ENCODE assay signal across 18 mouse cellular contexts in genomic region chr14:46767116-46767515, GRCm38 (mm10). TPM values are rescaled to one million over a fixed set of nuclear protein-coding genes. Genes with fewer than 3 reads are reported as not detected.
DNase-seq lines count a peak whose midpoint lies in the region; ATAC-seq lines count a peak whose summit lies in the region.
"Had no signal": no experiment of that assay in that cellular context is flagged by ENCODE, and none has a peak within 500 bp of the region (broad histone marks: within the 10 kb centered on the region; RNA-seq: fewer than 3 reads in every experiment).

No protein-coding gene starts in this region.

- peaks cover 45% of the 10 kb centered on the region for H3K36me3 ChIP-seq in forebrain, embryonic 13.5 days (ENCODE audit: poor library complexity, severe bottlenecking)
- H3K36me3 ChIP-seq in forebrain, embryonic 11.5 days (ENCODE audit: control insufficient read depth, insufficient read depth, low read length) = peaks cover 6% of the 10 kb centered on the region; the same call in 1 of the 2 replicates
- H3K36me3 ChIP-seq in forebrain, embryonic 16.5 days (ENCODE audit: control insufficient read depth, insufficient read depth) = no peaks in the 10 kb centered on the region

- 78% methylated on average over 12 of the region's 12 CpGs for WGBS in forebrain, embryonic 13.5 days
- 93% methylated on average over 12 of the region's 12 CpGs for WGBS in forebrain, embryonic 11.5 days
- WGBS in forebrain, embryonic 16.5 days = 44% methylated on average over 12 of the region's 12 CpGs

- no peak overlapping the region for H3K4me2 ChIP-seq in forebrain, embryonic 13.5 days
- no peak overlapping the region for H3K4me2 ChIP-seq in forebrain, embryonic 11.5 days (ENCODE audit: low read depth, low read length, severe bottlenecking)
- no peak overlapping the region for H3K4me2 ChIP-seq in forebrain, embryonic 16.5 days (ENCODE audit: low read length)
- H3K4me2 ChIP-seq: embryonic facial prominence, embryonic 12.5 days; heart, embryonic 13.5 days; limb, embryonic 12.5 days; liver, embryonic 15.5 days had no signal

- H3K4me3 ChIP-seq in forebrain, embryonic 13.5 days = no peak overlapping the region
- H3K4me3 ChIP-seq in forebrain, embryonic 11.5 days (ENCODE audit: low read depth, low read length) = no peak overlapping the region
- no peak overlapping the region for H3K4me3 ChIP-seq in forebrain, embryonic 16.5 days (replicated peaks; ENCODE audit: low read length)
- H3K4me3 ChIP-seq: embryonic facial prominence, embryonic 12.5 days; heart, embryonic 13.5 days; hindbrain, embryonic 10.5 days; limb, embryonic 12.5 days; liver, embryonic 15.5 days had no signal

- no peak overlapping the region for H3K9ac ChIP-seq in forebrain, embryonic 13.5 days
- no peak overlapping the region for H3K9ac ChIP-seq in forebrain, embryonic 11.5 days (ENCODE audit: low read length)
- H3K9ac ChIP-seq in forebrain, embryonic 16.5 days (replicated peaks; ENCODE audit: low read depth, low read length) = no peak overlapping the region
- H3K9ac ChIP-seq: embryonic facial prominence, embryonic 12.5 days; heart, embryonic 13.5 days; limb, embryonic 12.5 days; liver, embryonic 15.5 days had no signal

- no peak overlapping the region; the same call in 1 of the 2 replicates for H3K27ac ChIP-seq in forebrain, embryonic 13.5 days
- no peak overlapping the region for H3K27ac ChIP-seq in forebrain, embryonic 11.5 days (ENCODE audit: low read depth, low read length)
- H3K27ac ChIP-seq in forebrain, embryonic 16.5 days (ENCODE audit: low read length) = no peak overlapping the region
- H3K27ac ChIP-seq: embryonic facial prominence, embryonic 12.5 days; heart, embryonic 13.5 days; hindbrain, embryonic 10.5 days; limb, embryonic 12.5 days; liver, embryonic 15.5 days had no signal

- H3K4me1 ChIP-seq in forebrain, embryonic 13.5 days = no peaks in the 10 kb centered on the region
- no peaks in the 10 kb centered on the region for H3K4me1 ChIP-seq in forebrain, embryonic 11.5 days (replicated peaks; ENCODE audit: control insufficient read depth, insufficient read depth, low read length)
- H3K4me1 ChIP-seq in forebrain, embryonic 16.5 days (replicated peaks; ENCODE audit: control insufficient read depth, insufficient read depth, low read length) = peaks cover 3% of the 10 kb centered on the region; the same call in 1 of the 2 replicates
- H3K4me1 ChIP-seq: embryonic facial prominence, embryonic 12.5 days; hindbrain, embryonic 10.5 days; limb, embryonic 12.5 days had no signal

- no peaks in the 10 kb centered on the region for H3K9me3 ChIP-seq in forebrain, embryonic 13.5 days (replicated peaks)
- no peaks in the 10 kb centered on the region for H3K9me3 ChIP-seq in forebrain, embryonic 11.5 days (ENCODE audit: control insufficient read depth, low read length)
- no peaks in the 10 kb centered on the region for H3K9me3 ChIP-seq in forebrain, embryonic 16.5 days (ENCODE audit: control insufficient read depth, low read length)
- H3K9me3 ChIP-seq: embryonic facial prominence, embryonic 12.5 days; heart, embryonic 13.5 days; hindbrain, embryonic 10.5 days; limb, embryonic 12.5 days; liver, embryonic 15.5 days had no signal

- DNase-seq in forebrain, embryonic 11.5 days (ENCODE audit: low spot score) = no peak
- DNase-seq in right cerebral cortex, postnatal 10 days (ENCODE audit: low spot score in 2 of 2) = peak; percentile 69 to 79
- DNase-seq in right cerebral cortex, adult 18-20 months = no peak
- peak; percentile 40 to 46 for DNase-seq in layer of hippocampus, postnatal 25 days (ENCODE audit: extremely low spot score in 1 of 2, low spot score in 1 of 2)
- no peak for DNase-seq in thymus, postnatal 36 days
- no peak for DNase-seq in lung, adult 18-20 months
- DNase-seq: gastrocnemius, postnatal 36 days; kidney, postnatal 10 days; lung, postnatal 4 days; midbrain, embryonic 14.5 days had no signal

- no peaks in the 10 kb centered on the region for H3K27me3 ChIP-seq in forebrain, embryonic 13.5 days
- H3K27me3 ChIP-seq in forebrain, embryonic 11.5 days (ENCODE audit: control insufficient read depth, insufficient read depth, low read length) = no peaks in the 10 kb centered on the region
- peaks cover 10% of the 10 kb centered on the region; the same call in 1 of the 2 replicates for H3K27me3 ChIP-seq in forebrain, embryonic 16.5 days (replicated peaks; ENCODE audit: control insufficient read depth, insufficient read depth, low read length)
- H3K27me3 ChIP-seq: embryonic facial prominence, embryonic 12.5 days; heart, embryonic 13.5 days; limb, embryonic 12.5 days; liver, embryonic 15.5 days had no signal

- ATAC-seq in forebrain, embryonic 13.5 days = peak; percentile 88
- no peak for ATAC-seq in forebrain, embryonic 11.5 days (replicated peaks; ENCODE audit: low FRiP score)
- peak; percentile 92 for ATAC-seq in forebrain, embryonic 16.5 days
- ATAC-seq: intestine, embryonic 16.5 days had no signal

RNA-seq across cellular contexts. Expression of gene Cdkn3, which starts 6.8 kb away (rescaled TPM):
- 38.5 and 41.8 TPM in 2 replicates for polyA plus RNA-seq in forebrain, embryonic 13.5 days (2015; fragmentation: Nextera tagmentation; extraction: Ambion mirVana)
- 51.8 and 55.5 TPM in 2 replicates for polyA plus RNA-seq in forebrain, embryonic 11.5 days (2014; fragmentation: Nextera tagmentation; extraction: Ambion mirVana)
- 14.0 and 16.3 TPM in 2 replicates for polyA plus RNA-seq in forebrain, embryonic 16.5 days (2015; fragmentation: Nextera tagmentation; extraction: Ambion mirVana)
- under 1 TPM; 0.49 to 0.68 TPM for total RNA-seq in layer of hippocampus, postnatal 25 days (2021)

RNA-seq across cellular contexts. Expression of gene Cnih1, which starts 21.1 kb away (rescaled TPM):
- polyA plus RNA-seq in forebrain, embryonic 13.5 days (2015; fragmentation: Nextera tagmentation; extraction: Ambion mirVana) = 168 and 176 TPM in 2 replicates
- polyA plus RNA-seq in forebrain, embryonic 11.5 days (2014; fragmentation: Nextera tagmentation; extraction: Ambion mirVana) = 193 and 209 TPM in 2 replicates
- 155 and 159 TPM in 2 replicates for polyA plus RNA-seq in forebrain, embryonic 16.5 days (2015; fragmentation: Nextera tagmentation; extraction: Ambion mirVana)
- total RNA-seq in layer of hippocampus, postnatal 25 days (2021) = 10 to 100 TPM; 69.5 to 82.7 TPM

RNA-seq across cellular contexts. Expression of gene Gmfb, which starts 54.9 kb away (rescaled TPM):
- 90.1 and 98.6 TPM in 2 replicates for polyA plus RNA-seq in forebrain, embryonic 13.5 days (2015; fragmentation: Nextera tagmentation; extraction: Ambion mirVana)
- 103 and 116 TPM in 2 replicates for polyA plus RNA-seq in forebrain, embryonic 11.5 days (2014; fragmentation: Nextera tagmentation; extraction: Ambion mirVana)
- polyA plus RNA-seq in forebrain, embryonic 16.5 days (2015; fragmentation: Nextera tagmentation; extraction: Ambion mirVana) = 128 and 135 TPM in 2 replicates
- total RNA-seq in layer of hippocampus, postnatal 25 days (2021) = 100 to 1,000 TPM; 163 to 168 TPM

Comparison
In these comparisons a context has a peak if more than half of its experiments do, and no peak if none do; other contexts are left out.
1. DNase-seq: peak in right cerebral cortex, postnatal 10 days (2 of 2) and layer of hippocampus, postnatal 25 days (2 of 2); none in forebrain, embryonic 11.5 days (single experiment), right cerebral cortex, adult 18-20 months (single experiment), thymus, postnatal 36 days (0 of 2) and lung, adult 18-20 months (0 of 2).